Comparison of ENCODE assay signal across 11 mouse cellular contexts in genomic region chr4:31328798-31329197, GRCm38 (mm10).
A peak's percentile ranks its signal among the peaks of the same experiment; 100 is the strongest.
DNase-seq lines count a peak whose midpoint lies in the region; ATAC-seq lines count a peak whose summit lies in the region.
"Had no signal": no experiment of that assay in that cellular context is flagged by ENCODE, and none has a peak within 500 bp of the region (broad histone marks: within the 10 kb centered on the region; RNA-seq: fewer than 3 reads in every experiment).

No protein-coding gene starts in this region.

- H3K4me3 ChIP-seq in hindbrain, embryonic 15.5 days, result no peak overlapping the region
- no peak overlapping the region for H3K4me3 ChIP-seq in hindbrain, embryonic 11.5 days (ENCODE audit: low read depth, low read length)
- H3K4me3 ChIP-seq: kidney, embryonic 15.5 days; limb, embryonic 13.5 days had no signal

- ATAC-seq in frontal cortex, adult (ENCODE audit: low TSS enrichment), result peak; percentile 72
- no peak for ATAC-seq in hindbrain, embryonic 15.5 days (ENCODE audit: low FRiP score, low read depth)
- ATAC-seq in hindbrain, embryonic 11.5 days (ENCODE audit: low FRiP score), result no peak

- H3K36me3 ChIP-seq in hindbrain, embryonic 15.5 days, result no peaks in the 10 kb centered on the region
- H3K36me3 ChIP-seq in hindbrain, embryonic 11.5 days (ENCODE audit: control insufficient read depth, insufficient read depth, low read length), result no peaks in the 10 kb centered on the region
- H3K36me3 ChIP-seq: kidney, embryonic 15.5 days; limb, embryonic 13.5 days had no signal

- no peak overlapping the region for H3K9ac ChIP-seq in hindbrain, embryonic 15.5 days
- no peak overlapping the region for H3K9ac ChIP-seq in hindbrain, embryonic 11.5 days (ENCODE audit: low read depth, low read length)
- H3K9ac ChIP-seq: kidney, embryonic 15.5 days; limb, embryonic 13.5 days had no signal

- no peak for DNase-seq in frontal cortex, postnatal 14 days (ENCODE audit: low spot score in 2 of 2)
- no peak for DNase-seq in hindbrain, embryonic 11.5 days (ENCODE audit: low spot score)
- DNase-seq in right cerebral cortex, postnatal 4 days, result peak; percentile 27
- no peak for DNase-seq in right cerebral cortex, postnatal 14 days
- DNase-seq in urinary bladder, postnatal 10 days (ENCODE audit: low spot score), result no peak
- DNase-seq: cerebellum, adult 2 months; thymus, adult 2 months had no signal

- H3K27ac ChIP-seq in hindbrain, embryonic 15.5 days (replicated peaks), result 0 out of 2 replicates have a peak overlapping the region, but pooled peaks have one; percentile 14
- no peak overlapping the region for H3K27ac ChIP-seq in hindbrain, embryonic 11.5 days (ENCODE audit: low read depth, low read length)
- H3K27ac ChIP-seq: kidney, embryonic 15.5 days; limb, embryonic 13.5 days had no signal

- H3K27me3 ChIP-seq in hindbrain, embryonic 15.5 days, result no peaks in the 10 kb centered on the region
- no peaks in the 10 kb centered on the region for H3K27me3 ChIP-seq in hindbrain, embryonic 11.5 days (ENCODE audit: control insufficient read depth, insufficient read depth, low read length)
- H3K27me3 ChIP-seq: kidney, embryonic 15.5 days; limb, embryonic 13.5 days had no signal

- 49% methylated on average over 5 of the region's 5 CpGs for WGBS in hindbrain, embryonic 15.5 days
- 66% methylated on average over 5 of the region's 5 CpGs for WGBS in hindbrain, embryonic 11.5 days

- no peaks in the 10 kb centered on the region for H3K4me1 ChIP-seq in hindbrain, embryonic 15.5 days (replicated peaks)
- no peaks in the 10 kb centered on the region for H3K4me1 ChIP-seq in hindbrain, embryonic 11.5 days (replicated peaks; ENCODE audit: control insufficient read depth, insufficient read depth, low read length)
- H3K4me1 ChIP-seq: kidney, embryonic 15.5 days; limb, embryonic 13.5 days had no signal

- no peak overlapping the region for H3K4me2 ChIP-seq in hindbrain, embryonic 15.5 days
- no peak overlapping the region for H3K4me2 ChIP-seq in hindbrain, embryonic 11.5 days (replicated peaks; ENCODE audit: low read depth, low read length)
- H3K4me2 ChIP-seq: kidney, embryonic 15.5 days; limb, embryonic 13.5 days had no signal

- H3K9me3 ChIP-seq in hindbrain, embryonic 15.5 days, result no peaks in the 10 kb centered on the region
- H3K9me3 ChIP-seq in hindbrain, embryonic 11.5 days (ENCODE audit: control insufficient read depth, low read length), result no peaks in the 10 kb centered on the region
- H3K9me3 ChIP-seq: kidney, embryonic 15.5 days; limb, embryonic 13.5 days had no signal
